Mouse (Mus musculus): ENCODE measurements at regions not wholly inside any gene's neighbourhood (a gene's known extent, or its start where the extent isn't known, plus 50 kb on each side); places are given as distances from the start of the nearest gene placed in this dataset.

- Histone ChIP-seq H3K4me3 (replicated peaks) (no peak overlapping the region), H3K9me3 (replicated peaks) (no peaks in the 10 kb centered on the region), H3K27me3 (no peaks in the 10 kb centered on the region), H3K4me2 (replicated peaks) (no peak overlapping the region), H3K36me3 (no peaks in the 10 kb centered on the region), H3K9ac (no peak overlapping the region), H3K27ac (replicated peaks) (no peak overlapping the region), H3K4me1 (no peaks in the 10 kb centered on the region)
- ATAC-seq (ENCODE audit: insufficient number of reproducible peaks, low FRiP score, low TSS enrichment, low read depth), result no peak
- 57% methylated on average over 9 of the region's 9 CpGs for WGBS
Observed at GRCm38 (mm10) chr9:73258171-73258570, 144.9 kb downstream of the Rsl24d1 start.

GRCm38 (mm10) chr9:73258640-73259039 is 145.4 kb downstream of the Rsl24d1 start:
- H3K36me3 ChIP-seq, result no peaks in the 10 kb centered on the region
- 0 out of 2 replicates have a peak, but pooled peaks have one; percentile 34 for ATAC-seq (ENCODE audit: insufficient number of reproducible peaks, low FRiP score, low TSS enrichment, low read depth)
- WGBS, result 74% methylated on average over 8 of the region's 8 CpGs
- H3K27ac ChIP-seq (replicated peaks), result no peak overlapping the region
- H3K9me3 ChIP-seq (replicated peaks), result no peaks in the 10 kb centered on the region
- no peak overlapping the region for H3K9ac ChIP-seq
- no peak overlapping the region for H3K4me3 ChIP-seq (replicated peaks)
- H3K27me3 ChIP-seq, result no peaks in the 10 kb centered on the region
- H3K4me1 ChIP-seq, result no peaks in the 10 kb centered on the region
- H3K4me2 ChIP-seq (replicated peaks), result no peak overlapping the region

GRCm38 (mm10) chr9:73262711-73263110 is 149.5 kb downstream of the Rsl24d1 start:
- no peak for ATAC-seq (ENCODE audit: insufficient number of reproducible peaks, low FRiP score, low TSS enrichment, low read depth)
- Histone ChIP-seq H3K4me2 (replicated peaks) (no peak overlapping the region), H3K9me3 (replicated peaks) (no peaks in the 10 kb centered on the region), H3K4me1 (no peaks in the 10 kb centered on the region), H3K27me3 (no peaks in the 10 kb centered on the region), H3K4me3 (replicated peaks) (no peak overlapping the region), H3K36me3 (no peaks in the 10 kb centered on the region), H3K9ac (no peak overlapping the region), H3K27ac (replicated peaks) (no peak overlapping the region)
- WGBS, result 23% methylated on average over 5 of the region's 5 CpGs

GRCm38 (mm10) chr9:73270249-73270648 is 157.0 kb downstream of the Rsl24d1 start:
- H3K27ac ChIP-seq (replicated peaks), result no peak overlapping the region
- H3K9ac ChIP-seq, result no peak overlapping the region
- H3K27me3 ChIP-seq, result no peaks in the 10 kb centered on the region
- WGBS, result 62% methylated on average over 5 of the region's 5 CpGs
- no peaks in the 10 kb centered on the region for H3K36me3 ChIP-seq
- H3K9me3 ChIP-seq (replicated peaks), result no peaks in the 10 kb centered on the region
- no peak overlapping the region for H3K4me3 ChIP-seq (replicated peaks)
- no peak overlapping the region for H3K4me2 ChIP-seq (replicated peaks)
- ATAC-seq (ENCODE audit: insufficient number of reproducible peaks, low FRiP score, low TSS enrichment, low read depth), result peak; percentile 73
- no peaks in the 10 kb centered on the region for H3K4me1 ChIP-seq

GRCm38 (mm10) chr9:73272614-73273013 is 159.4 kb downstream of the Rsl24d1 start:
- no peak for ATAC-seq (ENCODE audit: insufficient number of reproducible peaks, low FRiP score, low TSS enrichment, low read depth)
- 76% methylated on average over 2 of the region's 2 CpGs for WGBS

GRCm38 (mm10) chr9:73273681-73274080 is 160.5 kb downstream of the Rsl24d1 start:
- Histone ChIP-seq H3K27me3 (no peaks in the 10 kb centered on the region), H3K9ac (no peak overlapping the region), H3K9me3 (replicated peaks) (no peaks in the 10 kb centered on the region), H3K36me3 (no peaks in the 10 kb centered on the region), H3K4me2 (replicated peaks) (no peak overlapping the region), H3K4me1 (no peaks in the 10 kb centered on the region), H3K27ac (replicated peaks) (no peak overlapping the region), H3K4me3 (replicated peaks) (no peak overlapping the region)
- no peak for ATAC-seq (ENCODE audit: insufficient number of reproducible peaks, low FRiP score, low TSS enrichment, low read depth)
- 78% methylated on average over 4 of the region's 4 CpGs for WGBS

More at GRCm38 (mm10) chr9:73272614-73273013, 159.4 kb downstream of the Rsl24d1 start:
- no peaks in the 10 kb centered on the region for H3K27me3 ChIP-seq
- no peak overlapping the region for H3K4me2 ChIP-seq (replicated peaks)
- H3K27ac ChIP-seq (replicated peaks), result no peak overlapping the region
- H3K36me3 ChIP-seq, result no peaks in the 10 kb centered on the region
- H3K4me1 ChIP-seq, result no peaks in the 10 kb centered on the region
- no peak overlapping the region for H3K9ac ChIP-seq
- no peak overlapping the region for H3K4me3 ChIP-seq (replicated peaks)
- H3K9me3 ChIP-seq (replicated peaks), result no peaks in the 10 kb centered on the region

GRCm38 (mm10) chr9:73275671-73276070 is 162.4 kb downstream of the Rsl24d1 start:
- no peaks in the 10 kb centered on the region for H3K36me3 ChIP-seq
- H3K4me2 ChIP-seq (replicated peaks), result no peak overlapping the region
- H3K27ac ChIP-seq (replicated peaks), result no peak overlapping the region
- no peaks in the 10 kb centered on the region for H3K4me1 ChIP-seq
- H3K9ac ChIP-seq, result no peak overlapping the region
- H3K9me3 ChIP-seq (replicated peaks), result no peaks in the 10 kb centered on the region
- no peaks in the 10 kb centered on the region for H3K27me3 ChIP-seq
- ATAC-seq (ENCODE audit: insufficient number of reproducible peaks, low FRiP score, low TSS enrichment, low read depth), result no peak
- WGBS, result 62% methylated on average over 2 of the region's 2 CpGs
- no peak overlapping the region for H3K4me3 ChIP-seq (replicated peaks)

- Histone ChIP-seq H3K27me3 (no peaks in the 10 kb centered on the region), H3K27ac (replicated peaks) (no peak overlapping the region), H3K4me3 (replicated peaks) (no peak overlapping the region), H3K4me1 (no peaks in the 10 kb centered on the region), H3K9me3 (replicated peaks) (no peaks in the 10 kb centered on the region), H3K4me2 (replicated peaks) (no peak overlapping the region), H3K36me3 (no peaks in the 10 kb centered on the region), H3K9ac (no peak overlapping the region)
- 77% methylated on average over 6 of the region's 6 CpGs for WGBS
- ATAC-seq (ENCODE audit: insufficient number of reproducible peaks, low FRiP score, low TSS enrichment, low read depth), result no peak
Observed at GRCm38 (mm10) chr9:73295287-73295686, 182.1 kb downstream of the Rsl24d1 start.

GRCm38 (mm10) chr9:73302156-73302918 is 189.1 kb downstream of the Rsl24d1 start:
- no peak for ATAC-seq (ENCODE audit: insufficient number of reproducible peaks, low FRiP score, low TSS enrichment, low read depth)
- no peaks in the 10 kb centered on the region for H3K4me1 ChIP-seq
- no peaks in the 10 kb centered on the region for H3K27me3 ChIP-seq
- no peak overlapping the region for H3K27ac ChIP-seq (replicated peaks)
- H3K36me3 ChIP-seq, result no peaks in the 10 kb centered on the region
- H3K9ac ChIP-seq, result no peak overlapping the region
- WGBS, result 80% methylated on average over 5 of the region's 5 CpGs
- H3K9me3 ChIP-seq (replicated peaks), result no peaks in the 10 kb centered on the region
- no peak overlapping the region for H3K4me3 ChIP-seq (replicated peaks)
- H3K4me2 ChIP-seq (replicated peaks), result no peak overlapping the region

- no peaks in the 10 kb centered on the region for H3K27me3 ChIP-seq
- H3K36me3 ChIP-seq, result no peaks in the 10 kb centered on the region
- ATAC-seq (ENCODE audit: insufficient number of reproducible peaks, low FRiP score, low TSS enrichment, low read depth), result no peak
- H3K4me3 ChIP-seq (replicated peaks), result no peak overlapping the region
- H3K9me3 ChIP-seq (replicated peaks), result no peaks in the 10 kb centered on the region
- 54% methylated on average over 1 of the region's 1 CpGs for WGBS
- no peak overlapping the region for H3K4me2 ChIP-seq (replicated peaks)
- H3K27ac ChIP-seq (replicated peaks), result no peak overlapping the region
- H3K4me1 ChIP-seq, result no peaks in the 10 kb centered on the region
- no peak overlapping the region for H3K9ac ChIP-seq
Observed at GRCm38 (mm10) chr9:73317048-73317447, 203.8 kb downstream of the Rsl24d1 start.

GRCm38 (mm10) chr9:73319704-73320307 is 206.6 kb downstream of the Rsl24d1 start:
- no peaks in the 10 kb centered on the region for H3K4me1 ChIP-seq
- no peak overlapping the region for H3K4me3 ChIP-seq (replicated peaks)
- 73% methylated on average over 2 of the region's 2 CpGs for WGBS
- H3K27me3 ChIP-seq, result no peaks in the 10 kb centered on the region
- no peaks in the 10 kb centered on the region for H3K36me3 ChIP-seq
- no peak overlapping the region for H3K9ac ChIP-seq
- H3K27ac ChIP-seq (replicated peaks), result no peak overlapping the region
- H3K9me3 ChIP-seq (replicated peaks), result no peaks in the 10 kb centered on the region
- no peak; the same call in 1 of the 2 replicates for ATAC-seq (ENCODE audit: insufficient number of reproducible peaks, low FRiP score, low TSS enrichment, low read depth)
- no peak overlapping the region for H3K4me2 ChIP-seq (replicated peaks)

- Histone ChIP-seq H3K36me3 (no peaks in the 10 kb centered on the region), H3K9me3 (replicated peaks) (no peaks in the 10 kb centered on the region), H3K27me3 (no peaks in the 10 kb centered on the region), H3K4me1 (no peaks in the 10 kb centered on the region), H3K9ac (no peak overlapping the region), H3K4me3 (replicated peaks) (no peak overlapping the region), H3K27ac (replicated peaks) (no peak overlapping the region), H3K4me2 (replicated peaks) (no peak overlapping the region)
- ATAC-seq (ENCODE audit: insufficient number of reproducible peaks, low FRiP score, low TSS enrichment, low read depth), result no peak
Observed at GRCm38 (mm10) chr9:73331066-73331465, 217.8 kb downstream of the Rsl24d1 start.

Measured in embryonic facial prominence, embryonic 15.5 days (tissue).